Mouse (Mus musculus): ENCODE results near the gene Fuk. TPM values are rescaled to one million over a fixed set of nuclear protein-coding genes. Genes with fewer than 3 reads are reported as not detected.

Gene Fuk
- polyA plus RNA-seq, 2 experiments, result 10.4 to 16.2 TPM

DNA sequence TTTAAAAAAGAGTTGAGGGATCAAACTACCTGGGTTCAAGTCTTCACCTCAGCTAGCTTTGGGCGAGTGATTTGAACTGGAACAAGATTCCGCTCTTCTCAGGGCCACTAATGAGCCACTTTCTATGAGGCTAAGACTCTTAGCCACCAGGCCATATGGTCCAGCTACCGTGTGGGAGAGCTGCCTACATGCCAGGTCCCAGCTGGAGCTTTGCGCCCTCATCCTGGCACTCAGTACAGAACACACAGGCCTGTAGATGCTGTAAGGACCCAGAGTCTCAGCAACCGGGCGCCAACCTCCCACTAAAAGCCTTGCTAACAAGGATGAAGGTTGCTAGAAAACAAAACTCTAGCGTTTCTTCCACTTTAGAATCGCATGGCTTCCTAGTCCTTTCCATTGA is 13.8 kb downstream of the Fuk start:
- Histone ChIP-seq H3K4me1 (ENCODE audit: control insufficient read depth, insufficient read depth, low read length) (no peaks in the 10 kb centered on the region), H3K4me2 (replicated peaks; ENCODE audit: low read depth, low read length, severe bottlenecking) (no peak overlapping the region), H3K27me3 (ENCODE audit: control insufficient read depth, insufficient read depth, low read length) (no peaks in the 10 kb centered on the region), H3K36me3 (ENCODE audit: control insufficient read depth, insufficient read depth, low read length) (peaks cover 62% of the 10 kb centered on the region), H3K9ac (ENCODE audit: low read depth, low read length, severe bottlenecking) (no peak overlapping the region), H3K4me3 (replicated peaks; ENCODE audit: low read length) (no peak overlapping the region), H3K27ac (replicated peaks; ENCODE audit: low read depth, low read length) (no peak overlapping the region), H3K9me3 (ENCODE audit: control insufficient read depth, low read length) (no peaks in the 10 kb centered on the region)
- no peak for ATAC-seq (ENCODE audit: low FRiP score, low read depth)
- DNase-seq (ENCODE audit: low spot score), result no peak
- TF ChIP-seq POLR2A (IDR thresholded peaks at IDR 0.05; ENCODE audit: borderline replicate concordance, extremely low read depth, insufficient read depth, insufficient read length), result no peak
- 88% methylated on average over 8 of the region's 8 CpGs for WGBS

DNA sequence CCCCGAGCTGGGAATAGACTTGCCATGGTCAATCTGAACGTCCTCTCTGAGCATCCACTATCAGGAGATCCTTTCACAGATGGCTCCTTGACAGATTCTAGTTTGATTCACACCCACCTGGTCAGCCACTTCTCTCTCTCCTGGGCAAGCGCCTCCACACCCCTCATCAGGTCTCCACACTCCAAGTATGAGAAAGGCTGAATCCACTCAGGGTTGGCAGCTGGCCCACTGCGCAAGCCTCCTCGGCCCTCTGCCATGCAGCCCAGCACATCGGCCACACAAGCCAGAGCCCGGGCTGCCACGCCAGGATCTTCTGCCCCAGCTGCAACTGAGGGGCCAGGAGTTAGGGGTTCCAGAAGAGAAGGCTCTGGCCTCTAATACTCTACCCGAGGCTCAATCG is 14.7 kb downstream of the Fuk start:
- no peaks in the 10 kb centered on the region for H3K9me3 ChIP-seq (ENCODE audit: control insufficient read depth, low read length)
- H3K4me3 ChIP-seq (replicated peaks; ENCODE audit: low read length), result no peak overlapping the region
- H3K4me2 ChIP-seq (replicated peaks; ENCODE audit: low read depth, low read length, severe bottlenecking), result no peak overlapping the region
- peaks cover 65% of the 10 kb centered on the region for H3K36me3 ChIP-seq (ENCODE audit: control insufficient read depth, insufficient read depth, low read length)
- no peak for ATAC-seq (ENCODE audit: low FRiP score, low read depth)
- H3K27me3 ChIP-seq (ENCODE audit: control insufficient read depth, insufficient read depth, low read length), result no peaks in the 10 kb centered on the region
- WGBS, result 87% methylated on average over 10 of the region's 10 CpGs
- DNase-seq (ENCODE audit: low spot score), result no peak
- H3K4me1 ChIP-seq (ENCODE audit: control insufficient read depth, insufficient read depth, low read length), result no peaks in the 10 kb centered on the region
- no peak for TF ChIP-seq POLR2A (IDR thresholded peaks at IDR 0.05; ENCODE audit: borderline replicate concordance, extremely low read depth, insufficient read depth, insufficient read length)
- no peak overlapping the region for H3K27ac ChIP-seq (replicated peaks; ENCODE audit: low read depth, low read length)
- no peak overlapping the region for H3K9ac ChIP-seq (ENCODE audit: low read depth, low read length, severe bottlenecking)

DNA sequence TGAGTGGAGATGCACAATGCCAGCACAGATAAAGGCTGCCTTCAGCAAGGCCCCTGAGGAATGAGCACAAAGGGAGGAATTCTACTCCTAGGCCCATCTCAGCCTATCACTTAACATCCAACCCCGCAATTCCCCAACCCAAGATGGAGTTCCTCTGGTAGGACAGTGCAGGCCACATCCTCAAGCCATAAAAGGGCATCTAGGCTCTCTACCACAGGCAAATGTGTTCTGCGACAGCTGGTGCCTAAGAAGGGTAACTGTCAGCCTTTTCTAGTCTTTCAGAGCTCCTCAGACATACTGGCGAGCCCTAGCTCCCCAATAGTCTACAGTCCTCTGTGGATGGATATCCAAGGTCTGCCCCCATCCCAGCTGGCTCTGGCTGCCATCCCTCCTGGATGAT is 15.7 kb downstream of the Fuk start:
- H3K36me3 ChIP-seq (ENCODE audit: control insufficient read depth, insufficient read depth, low read length), result peaks cover 74% of the 10 kb centered on the region

DNA sequence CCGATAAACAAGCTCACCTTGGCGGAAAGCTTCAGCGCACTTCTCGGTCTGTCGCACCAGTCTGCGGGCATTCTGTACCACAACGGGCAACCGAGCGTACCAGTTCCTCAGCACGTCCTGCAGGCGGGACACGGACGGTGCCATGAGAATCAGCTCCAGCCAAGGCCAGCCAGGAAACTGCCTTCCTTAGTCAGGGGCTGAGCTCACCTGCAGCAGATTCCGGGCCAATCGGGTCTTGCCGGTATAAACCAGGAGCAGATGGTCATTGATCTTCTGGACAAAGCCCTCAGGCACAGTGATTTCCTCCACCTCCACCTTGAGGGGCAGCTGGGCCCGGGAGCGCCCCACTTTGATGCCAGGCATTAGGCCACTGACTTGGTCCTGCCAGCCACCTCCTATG is 18.5 kb downstream of the Fuk start:
- H3K36me3 ChIP-seq (ENCODE audit: control insufficient read depth, insufficient read depth, low read length), result peaks cover 82% of the 10 kb centered on the region
- H3K9me3 ChIP-seq (ENCODE audit: control insufficient read depth, low read length), result no peaks in the 10 kb centered on the region
- H3K4me2 ChIP-seq (replicated peaks; ENCODE audit: low read depth, low read length, severe bottlenecking), result no peak overlapping the region
- no peak overlapping the region for H3K9ac ChIP-seq (ENCODE audit: low read depth, low read length, severe bottlenecking)
- TF ChIP-seq POLR2A (IDR thresholded peaks at IDR 0.05; ENCODE audit: borderline replicate concordance, extremely low read depth, insufficient read depth, insufficient read length), result no peak
- H3K4me3 ChIP-seq (replicated peaks; ENCODE audit: low read length), result no peak overlapping the region
- H3K27ac ChIP-seq (replicated peaks; ENCODE audit: low read depth, low read length), result no peak overlapping the region
- DNase-seq (ENCODE audit: low spot score) (no peak), ATAC-seq (ENCODE audit: low FRiP score, low read depth) (no peak)
- H3K27me3 ChIP-seq (ENCODE audit: control insufficient read depth, insufficient read depth, low read length), result no peaks in the 10 kb centered on the region
- WGBS, result 96% methylated on average over 18 of the region's 18 CpGs
- no peaks in the 10 kb centered on the region for H3K4me1 ChIP-seq (ENCODE audit: control insufficient read depth, insufficient read depth, low read length)

More for the DNA sequence above, 15.7 kb downstream of the Fuk start:
- no peak for ATAC-seq (ENCODE audit: low FRiP score, low read depth)
- 87% methylated on average over 3 of the region's 3 CpGs for WGBS
- H3K9ac ChIP-seq (ENCODE audit: low read depth, low read length, severe bottlenecking), result no peak overlapping the region
- no peaks in the 10 kb centered on the region for H3K27me3 ChIP-seq (ENCODE audit: control insufficient read depth, insufficient read depth, low read length)
- H3K4me2 ChIP-seq (replicated peaks; ENCODE audit: low read depth, low read length, severe bottlenecking), result no peak overlapping the region
- no peaks in the 10 kb centered on the region for H3K4me1 ChIP-seq (ENCODE audit: control insufficient read depth, insufficient read depth, low read length)
- DNase-seq (ENCODE audit: low spot score), result no peak
- no peak for TF ChIP-seq POLR2A (IDR thresholded peaks at IDR 0.05; ENCODE audit: borderline replicate concordance, extremely low read depth, insufficient read depth, insufficient read length)
- H3K4me3 ChIP-seq (replicated peaks; ENCODE audit: low read length), result no peak overlapping the region
- H3K27ac ChIP-seq (replicated peaks; ENCODE audit: low read depth, low read length), result no peak overlapping the region
- no peaks in the 10 kb centered on the region for H3K9me3 ChIP-seq (ENCODE audit: control insufficient read depth, low read length)

DNA sequence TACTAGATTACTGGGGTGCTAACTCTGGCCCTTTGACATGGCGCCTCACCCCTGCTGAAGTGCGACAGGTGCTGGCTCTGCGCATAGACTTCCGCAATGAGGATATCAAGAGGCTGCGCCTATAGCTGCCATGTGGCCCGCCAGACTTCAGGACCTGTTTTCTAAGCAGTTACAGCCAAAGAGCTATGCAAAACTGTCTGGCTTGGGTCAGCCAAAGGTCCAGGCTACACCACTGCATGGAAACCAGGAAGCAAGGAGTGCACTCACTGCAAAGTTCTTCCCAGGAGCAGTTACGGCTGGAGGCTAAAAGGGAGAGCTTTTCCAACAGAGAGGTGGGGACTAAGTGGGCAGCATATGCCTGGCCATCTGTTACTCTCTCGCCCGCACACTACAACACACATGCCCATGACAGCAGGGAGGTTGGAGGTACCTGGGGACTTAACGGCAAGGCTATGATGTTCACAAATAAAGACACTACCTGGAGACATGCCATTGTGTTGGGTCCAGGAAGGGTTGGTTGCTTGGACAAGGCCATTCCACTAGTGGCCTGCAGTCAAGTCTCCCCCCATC is 20.5 kb downstream of the Fuk start:
- Histone ChIP-seq H3K27me3 (ENCODE audit: control insufficient read depth, insufficient read depth, low read length) (no peaks in the 10 kb centered on the region), H3K4me3 (replicated peaks; ENCODE audit: low read length) (no peak overlapping the region), H3K9me3 (ENCODE audit: control insufficient read depth, low read length) (no peaks in the 10 kb centered on the region), H3K27ac (replicated peaks; ENCODE audit: low read depth, low read length) (no peak overlapping the region), H3K4me2 (replicated peaks; ENCODE audit: low read depth, low read length, severe bottlenecking) (no peak overlapping the region), H3K4me1 (ENCODE audit: control insufficient read depth, insufficient read depth, low read length) (no peaks in the 10 kb centered on the region), H3K9ac (ENCODE audit: low read depth, low read length, severe bottlenecking) (no peak overlapping the region), H3K36me3 (ENCODE audit: control insufficient read depth, insufficient read depth, low read length) (peaks cover 70% of the 10 kb centered on the region)
- no peak for ATAC-seq (ENCODE audit: low FRiP score, low read depth)
- WGBS, result 94% methylated on average over 10 of the region's 10 CpGs
- TF ChIP-seq POLR2A (IDR thresholded peaks at IDR 0.05; ENCODE audit: borderline replicate concordance, extremely low read depth, insufficient read depth, insufficient read length), result no peak
- DNase-seq (ENCODE audit: low spot score), result no peak

DNA sequence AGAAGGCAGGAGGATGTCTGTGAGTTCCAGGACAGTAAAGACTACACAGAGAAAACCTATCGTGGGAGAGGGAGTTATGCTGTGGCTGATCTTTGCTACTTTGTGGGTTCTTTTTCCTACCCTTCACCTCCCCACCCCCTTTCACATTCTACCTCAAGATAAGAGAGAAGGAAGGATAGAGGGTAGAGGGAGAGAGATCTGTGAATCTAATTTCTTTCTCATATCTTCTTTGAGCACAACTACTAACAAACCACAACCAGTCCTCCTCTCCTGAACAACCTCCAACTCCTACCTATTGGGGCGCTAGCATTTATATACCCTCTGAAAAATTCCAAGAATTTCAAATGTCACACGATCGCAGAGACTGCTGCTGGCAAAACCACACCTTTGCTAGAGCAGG is 24.4 kb downstream of the Fuk start:
- Histone ChIP-seq H3K4me2 (replicated peaks; ENCODE audit: low read depth, low read length, severe bottlenecking) (no peak overlapping the region), H3K4me1 (ENCODE audit: control insufficient read depth, insufficient read depth, low read length) (no peaks in the 10 kb centered on the region), H3K36me3 (ENCODE audit: control insufficient read depth, insufficient read depth, low read length) (peaks cover 83% of the 10 kb centered on the region), H3K27ac (replicated peaks; ENCODE audit: low read depth, low read length) (no peak overlapping the region), H3K9ac (ENCODE audit: low read depth, low read length, severe bottlenecking) (no peak overlapping the region), H3K9me3 (ENCODE audit: control insufficient read depth, low read length) (no peaks in the 10 kb centered on the region), H3K27me3 (ENCODE audit: control insufficient read depth, insufficient read depth, low read length) (no peaks in the 10 kb centered on the region), H3K4me3 (replicated peaks; ENCODE audit: low read length) (no peak overlapping the region)
- 80% methylated on average over 4 of the region's 4 CpGs for WGBS
- ATAC-seq (ENCODE audit: low FRiP score, low read depth), result no peak
- no peak for DNase-seq (ENCODE audit: low spot score)
- no peak for TF ChIP-seq POLR2A (IDR thresholded peaks at IDR 0.05; ENCODE audit: borderline replicate concordance, extremely low read depth, insufficient read depth, insufficient read length)
